Mouse (Mus musculus) urinary bladder, adult 2 months (tissue): Measurements from ENCODE around the gene Mef2d. TPM values are rescaled to one million over a fixed set of nuclear protein-coding genes. Genes with fewer than 3 reads are reported as not detected.

Experiments used
- DNase-seq: peaks from one replicate; pipeline ENCODE4 v3.0.0; 2022; ENCODE audit warnings: low spot score
- polyA plus RNA-seq: library from polyadenylated mRNA; depleted of rRNA; stranded (reverse); fragments of >200 nt; gene quantifications from 2 replicates; pipeline ENCODE4 v1.2.3, GENCODE M21; 2012

Gene Mef2d
- polyA plus RNA-seq, 1 experiment = 34.6 TPM

GRCm38 (mm10) chr3:88178986-88179385 lies 36.8 kb downstream of the Mef2d start:
- no peak for DNase-seq

- DNase-seq = no peak
Measured at GRCm38 (mm10) chr3:88181374-88181773, 39.2 kb downstream of the Mef2d start.

DNA sequence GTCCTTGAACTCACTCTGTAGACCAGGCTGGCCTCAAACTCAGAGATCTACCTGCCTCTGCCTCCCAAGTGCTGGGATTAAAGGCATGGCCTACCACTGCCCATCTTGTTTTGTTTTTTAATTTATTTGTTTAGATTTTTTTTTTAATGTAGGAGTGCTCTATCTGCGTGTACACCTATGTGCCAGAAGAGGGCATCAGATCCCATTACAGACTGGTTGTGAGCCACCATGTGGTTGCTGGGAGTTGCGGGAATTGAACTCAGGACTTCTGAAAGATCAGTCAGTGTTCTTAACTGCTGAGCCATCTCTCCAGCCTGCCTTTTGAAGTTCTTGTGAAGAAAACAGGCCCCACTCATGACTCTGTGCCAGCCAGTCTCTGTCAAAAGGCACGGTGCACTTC lies 44.3 kb downstream of the Mef2d start:
- no peak for DNase-seq

DNA sequence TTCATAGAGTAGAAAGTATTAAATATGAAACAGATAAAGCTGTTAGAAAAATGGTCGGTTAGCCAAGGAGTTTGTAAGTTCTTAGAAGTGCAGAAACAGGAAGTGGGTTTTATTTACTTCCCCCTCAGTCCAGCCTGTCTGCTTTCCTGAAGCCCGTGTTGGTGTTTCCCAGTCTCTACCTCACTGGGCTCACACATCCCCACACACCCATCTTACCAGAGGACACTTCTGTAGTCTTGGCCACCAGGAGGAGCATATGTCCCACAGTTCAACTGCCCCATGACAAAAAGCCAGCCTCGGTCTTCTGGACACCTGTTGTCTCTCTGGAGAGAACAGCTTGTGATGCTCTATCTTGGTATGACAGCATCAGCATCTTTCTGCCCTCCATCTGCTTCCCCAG lies 49.0 kb downstream of the Mef2d start:
- no peak for DNase-seq

DNA sequence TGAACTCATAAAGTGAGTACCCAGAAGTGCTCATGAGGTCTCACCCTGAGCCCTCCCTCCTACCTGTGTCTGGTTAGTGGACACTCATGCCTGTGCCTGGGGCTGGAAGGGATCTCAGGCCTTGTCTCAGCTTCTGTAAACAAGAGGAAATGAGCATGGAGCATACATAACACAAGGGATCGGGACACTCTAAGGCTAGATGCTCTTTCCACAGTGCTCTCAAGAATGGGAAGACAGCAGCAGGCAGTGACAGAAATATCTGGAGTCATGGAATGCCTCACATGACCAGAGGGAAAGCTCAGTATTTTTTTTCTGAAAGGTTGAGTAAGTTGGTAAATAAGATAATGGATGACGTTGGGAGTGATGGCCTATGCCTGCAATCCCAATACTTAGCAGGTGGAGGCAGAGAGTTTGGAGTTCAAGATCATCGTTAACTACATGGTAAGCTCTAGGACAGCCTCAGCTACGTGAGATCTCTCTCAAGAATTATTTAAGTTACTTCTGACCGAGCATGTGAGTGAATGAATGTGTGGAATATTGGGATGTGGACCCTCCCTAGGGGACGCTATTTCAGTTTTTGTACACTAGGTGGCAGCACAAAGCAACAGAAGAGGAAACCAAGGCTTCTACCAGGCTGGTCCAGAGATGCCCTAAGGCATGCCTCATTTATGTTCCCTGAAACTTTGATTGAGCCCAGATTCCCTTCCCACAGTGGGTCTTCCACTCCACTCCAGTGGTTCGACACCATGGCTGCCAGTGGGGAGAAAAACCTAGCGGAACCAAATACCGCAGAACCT lies 49.8 kb downstream of the Mef2d start:
- DNase-seq = no peak

DNA sequence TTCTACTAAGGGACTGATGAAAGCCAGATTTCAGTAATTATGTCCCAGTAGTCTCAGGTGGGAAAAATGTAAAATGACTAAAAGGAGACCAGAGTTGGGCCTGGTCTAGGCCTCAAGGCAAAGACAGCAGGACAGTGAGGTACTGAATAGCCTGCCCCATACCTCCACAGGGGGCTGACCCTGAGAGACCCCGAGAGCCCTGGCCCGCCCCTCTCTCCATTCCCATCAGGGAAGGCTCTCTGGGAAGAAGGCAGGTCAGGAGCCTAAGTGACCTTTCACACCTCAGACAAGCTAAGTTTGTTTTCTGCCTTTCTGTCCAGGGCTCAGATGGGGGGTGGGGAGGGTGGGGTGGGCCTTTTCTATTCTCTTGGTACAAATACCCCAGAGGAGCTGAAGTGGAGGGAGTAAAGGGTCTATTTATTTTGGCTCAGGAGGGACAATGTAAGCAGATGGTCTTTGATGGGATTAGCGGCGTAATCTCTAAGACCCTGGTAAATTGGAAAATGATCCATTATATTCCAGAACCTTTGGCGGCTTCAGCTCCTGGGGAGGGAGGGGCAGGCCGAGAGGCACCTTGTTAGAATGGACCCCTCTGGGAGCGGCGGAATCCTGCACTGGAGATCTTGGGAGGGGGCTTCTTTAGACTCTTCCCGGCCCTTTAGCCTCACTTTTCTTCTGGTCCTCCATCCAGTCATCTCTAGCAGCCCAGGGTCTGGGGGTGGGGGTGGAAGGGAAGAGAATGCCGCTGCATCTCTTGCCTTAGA lies 55.8 kb downstream of the Mef2d start:
- DNase-seq = no peak

- DNase-seq = no peak
Measured at GRCm38 (mm10) chr3:88198505-88199020, 56.4 kb downstream of the Mef2d start.

DNA sequence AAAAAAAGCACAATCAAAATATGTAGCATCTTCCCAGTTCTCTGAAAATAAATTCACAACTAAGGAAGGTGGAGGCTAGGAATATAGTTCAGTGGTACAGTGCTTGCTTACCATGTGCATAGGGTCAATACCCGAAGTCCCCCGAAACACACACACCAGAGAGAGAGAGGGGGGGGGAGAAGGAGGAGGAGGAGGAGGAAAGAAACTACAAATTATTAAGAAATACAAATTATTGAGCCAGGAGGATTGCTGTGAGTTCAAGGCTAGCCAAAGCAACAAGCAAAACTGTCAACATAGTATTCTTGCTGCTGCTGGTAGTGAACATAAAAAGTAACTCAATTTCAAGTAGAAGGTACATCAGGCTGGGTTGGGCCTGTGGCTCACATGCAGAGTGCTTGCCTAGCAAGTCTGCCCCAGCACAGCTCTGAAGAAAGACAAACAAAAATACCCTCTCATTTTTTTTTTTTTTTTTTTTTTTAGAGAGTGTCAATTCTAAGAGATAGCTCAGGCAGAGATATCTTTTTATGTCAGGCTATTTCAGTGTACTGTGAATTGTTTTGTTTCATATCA lies 57.5 kb downstream of the Mef2d start:
- DNase-seq = no peak

DNA sequence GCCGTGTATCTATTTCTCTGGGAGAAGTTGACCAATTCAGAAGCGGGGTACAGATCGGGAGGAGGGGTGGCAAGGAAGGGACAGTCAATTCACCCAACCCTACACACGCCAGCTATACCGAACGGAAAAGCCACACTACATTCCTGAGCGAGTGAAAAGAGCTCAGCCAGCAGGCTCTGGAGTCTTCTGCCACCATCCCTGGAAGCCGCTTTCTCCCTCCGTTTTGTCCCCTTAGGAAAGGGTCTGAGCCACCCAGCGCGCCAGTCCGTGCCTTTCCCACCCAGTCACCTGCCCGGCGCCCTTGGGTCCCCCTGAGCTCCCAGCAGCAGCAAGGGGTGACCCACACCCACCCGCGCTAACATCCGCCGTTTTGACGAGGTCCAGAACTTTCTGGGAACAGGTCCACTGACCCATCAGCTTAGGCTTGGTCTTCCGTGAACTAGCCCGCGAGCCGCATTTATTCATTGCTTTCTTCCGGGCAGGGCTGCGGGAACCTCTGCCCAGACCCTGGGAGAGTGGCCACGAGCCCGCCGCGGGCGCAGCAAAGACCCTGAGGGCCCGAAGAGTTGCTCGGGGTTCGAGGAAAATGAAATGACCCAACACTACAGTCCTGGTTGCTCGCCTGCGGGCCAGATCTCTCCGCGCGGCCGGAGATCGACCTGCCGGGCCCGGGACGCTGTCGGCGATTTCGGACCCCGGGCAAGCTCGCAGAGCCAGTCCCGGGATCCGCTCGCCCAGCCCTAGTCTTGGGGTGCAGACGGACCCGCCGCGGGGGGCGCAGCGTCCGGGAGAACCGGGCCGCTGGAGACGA lies 58.2 kb downstream of the Mef2d start:
- no peak for DNase-seq

GRCm38 (mm10) chr3:88200972-88201330 lies 58.8 kb downstream of the Mef2d start:
- no peak for DNase-seq

DNA sequence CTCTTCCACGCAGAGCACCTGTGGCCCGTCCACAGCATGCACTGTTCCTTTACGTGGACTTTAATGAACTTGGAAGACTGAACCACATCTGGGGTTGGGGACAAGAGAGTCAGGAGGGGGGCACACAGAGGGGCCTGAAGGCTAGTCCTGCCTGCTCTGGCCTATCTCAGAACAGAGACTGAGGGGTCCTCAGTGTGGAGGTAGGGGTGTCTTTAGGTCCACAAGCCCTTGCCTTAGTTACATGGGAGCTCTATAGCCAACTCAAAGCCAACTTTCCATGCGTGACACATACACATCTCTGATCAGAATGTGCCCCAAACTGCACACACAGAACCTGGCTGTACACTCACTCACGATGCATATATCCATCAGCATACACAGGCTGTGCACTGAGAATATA lies 59.5 kb downstream of the Mef2d start:
- DNase-seq = no peak

DNA sequence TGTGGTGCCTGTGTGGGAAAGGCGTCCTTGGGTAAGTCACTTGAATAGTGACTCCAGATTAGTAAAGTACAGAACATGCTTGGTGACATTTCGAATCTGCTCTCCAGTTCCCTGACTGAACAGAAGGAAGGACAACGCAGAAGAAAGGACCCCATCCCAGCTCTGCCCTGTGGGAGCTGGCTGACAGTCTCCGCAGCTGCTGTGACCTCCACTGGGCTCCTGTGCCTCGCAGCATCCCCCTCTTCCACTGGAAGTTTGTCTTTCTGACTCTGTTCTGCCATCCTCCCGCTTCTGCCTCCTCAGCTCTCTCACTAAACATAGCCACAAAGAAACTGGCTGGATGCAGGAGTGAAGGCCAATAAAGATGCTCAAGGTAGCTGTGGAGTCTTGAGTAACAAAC lies 60.8 kb downstream of the Mef2d start:
- no peak for DNase-seq

GRCm38 (mm10) chr3:88203456-88203855 lies 61.3 kb downstream of the Mef2d start:
- DNase-seq = no peak

- no peak for DNase-seq
Measured at GRCm38 (mm10) chr3:88203999-88204700, 62.0 kb downstream of the Mef2d start.

DNA sequence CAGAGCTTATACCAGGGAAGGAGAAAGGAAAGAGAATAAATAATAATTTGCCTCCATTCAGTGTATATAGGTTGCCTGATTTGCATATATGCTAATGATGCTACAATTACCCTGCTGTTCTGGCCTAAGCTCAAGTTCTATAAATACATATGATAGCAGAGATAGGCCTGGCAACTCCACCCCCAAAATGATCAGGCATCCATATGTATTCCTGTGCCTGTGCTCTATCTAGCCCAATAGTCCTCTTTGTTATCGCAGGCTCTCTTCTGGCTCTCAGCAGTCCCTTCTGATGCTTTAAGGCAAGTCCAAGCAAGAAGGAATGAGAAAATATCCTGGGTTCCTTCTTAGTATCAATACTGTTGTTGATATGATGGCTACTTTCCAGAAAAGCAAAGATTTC lies 62.6 kb downstream of the Mef2d start:
- no peak for DNase-seq

DNA sequence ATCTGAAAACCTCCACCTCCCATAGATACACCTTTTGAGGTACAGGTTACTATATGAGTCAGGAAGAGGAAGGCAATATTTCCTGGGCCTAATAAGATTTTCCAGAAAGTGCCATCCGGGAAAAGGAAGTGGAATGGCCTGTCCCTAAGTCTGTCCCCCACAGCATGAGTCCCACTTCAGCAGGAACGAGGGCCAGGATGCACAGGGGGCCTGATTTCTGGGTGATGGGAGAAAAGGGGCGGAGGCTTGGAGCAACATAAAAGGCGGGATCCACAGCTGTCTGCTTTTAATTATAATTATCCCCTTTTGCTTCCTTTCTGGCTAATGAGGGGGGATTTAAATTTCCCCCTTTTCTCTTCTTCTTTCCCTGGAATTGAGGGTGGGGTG lies 63.0 kb downstream of the Mef2d start:
- no peak for DNase-seq

DNA sequence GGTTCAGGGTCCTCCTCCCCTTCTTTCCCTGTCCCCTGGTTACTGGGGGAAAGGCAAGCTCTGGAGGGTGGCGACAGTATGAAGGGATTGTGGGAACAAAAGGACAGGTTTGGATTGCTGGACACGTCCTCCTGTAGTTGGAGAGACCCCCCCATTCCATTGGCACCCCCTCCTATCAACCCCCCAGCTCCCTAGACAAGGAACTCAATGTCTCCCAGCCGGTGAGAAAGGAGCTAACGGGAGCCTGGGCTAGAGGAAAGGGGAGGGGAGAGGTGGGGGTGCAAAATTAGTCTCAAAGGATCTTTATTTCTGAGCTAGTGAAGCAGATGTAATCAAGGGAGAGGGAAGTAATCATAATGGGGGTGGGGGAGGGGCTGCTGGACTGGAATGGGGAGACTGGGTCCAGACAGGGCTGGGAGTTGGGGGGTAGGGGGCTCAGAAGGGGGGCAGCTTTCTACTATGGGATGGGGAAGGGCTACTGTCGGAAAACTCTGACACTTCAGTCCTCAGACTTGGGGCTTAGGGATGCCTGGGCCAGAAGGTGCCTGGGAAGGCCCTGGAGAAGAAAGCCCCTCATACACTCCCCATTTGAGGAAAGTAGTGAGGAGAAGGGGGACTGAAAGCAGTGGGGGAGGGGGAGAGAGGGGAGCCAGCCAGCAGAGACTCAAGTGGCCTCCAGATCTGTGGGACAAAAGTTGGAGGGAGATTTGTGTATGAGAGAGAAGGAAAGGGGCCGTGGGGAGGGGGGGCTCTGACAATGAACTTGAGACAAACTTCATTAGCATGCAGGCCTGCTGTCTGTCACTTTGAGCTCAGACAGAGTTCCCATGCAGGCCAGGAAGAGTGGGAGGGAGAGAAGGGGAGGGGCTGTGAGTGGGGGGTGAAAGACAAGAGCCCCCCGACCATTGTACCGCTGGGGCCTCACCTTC lies 63.7 kb downstream of the Mef2d start:
- DNase-seq = no peak

DNA sequence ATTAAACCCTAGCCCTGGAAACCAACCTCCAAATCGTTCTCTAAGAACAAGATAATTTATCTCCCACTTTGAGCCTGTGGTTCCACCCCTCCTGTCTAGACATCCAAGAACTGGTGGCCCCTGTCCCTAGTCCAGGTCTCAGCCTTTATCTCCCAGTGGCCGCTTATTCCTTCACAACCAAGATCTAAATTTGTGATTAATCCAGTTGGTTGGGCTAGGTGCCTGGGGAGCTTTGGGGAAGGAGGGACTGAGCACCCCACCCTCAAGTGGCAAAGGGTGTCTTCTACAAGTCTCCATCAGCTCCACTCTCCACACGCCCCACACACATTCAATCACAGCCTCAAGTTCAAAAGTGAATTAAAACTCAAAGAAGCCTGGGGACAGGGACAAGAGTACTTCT lies 64.3 kb downstream of the Mef2d start:
- DNase-seq = no peak

DNA sequence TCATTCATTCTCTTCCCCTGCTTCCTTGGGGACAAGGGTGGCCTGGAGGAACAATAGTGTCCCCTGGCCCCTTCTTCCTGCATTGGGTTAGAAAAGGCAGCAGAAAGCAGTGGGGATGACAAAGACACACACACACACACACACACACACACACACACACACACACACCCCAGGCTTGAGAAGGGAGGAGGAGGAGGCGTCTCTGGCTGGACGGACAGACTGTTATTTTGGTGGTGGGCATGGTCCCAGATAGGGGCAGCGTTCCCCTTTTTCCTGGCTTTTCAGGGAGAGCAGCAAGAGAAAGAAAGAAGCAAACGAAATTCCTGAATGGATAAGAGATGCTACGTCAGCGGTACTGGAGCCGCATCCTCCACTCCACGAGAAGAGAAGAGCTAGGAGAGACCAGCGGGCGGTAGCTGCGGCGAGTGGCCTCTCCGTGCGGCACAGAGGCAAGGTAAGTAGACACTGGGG lies 64.8 kb downstream of the Mef2d start:
- no peak for DNase-seq

- DNase-seq = no peak
Measured at GRCm38 (mm10) chr3:88207451-88208100, 65.4 kb downstream of the Mef2d start.
